Mouse (Mus musculus) layer of hippocampus, adult 8-10 months (tissue): Measurements from ENCODE around the gene Chd1. TPM values are rescaled to one million over a fixed set of nuclear protein-coding genes. Genes with fewer than 3 reads are reported as not detected.
A peak's percentile ranks its signal among the peaks of the same experiment; 100 is the strongest.
"Not testable (repeated sequence)": the region's sequence is repeated elsewhere in the genome, so short reads cannot be mapped to it uniquely, and the experiment has no call there.

Source experiments
- DNase-seq, 2 experiments: peaks; one replicate each; pipeline ENCODE4 v3.0.0; 2022; ENCODE audit warnings: low spot score in 2 of 2
- total RNA-seq, 4 experiments: library from RNA; stranded (reverse); gene quantifications; 2 replicates each; pipeline ENCODE4 v1.2.4; 2022

Chd1 gene
- total RNA-seq = 10 to 100 TPM; 21.7 to 28.1 (median 25.8) TPM

DNA sequence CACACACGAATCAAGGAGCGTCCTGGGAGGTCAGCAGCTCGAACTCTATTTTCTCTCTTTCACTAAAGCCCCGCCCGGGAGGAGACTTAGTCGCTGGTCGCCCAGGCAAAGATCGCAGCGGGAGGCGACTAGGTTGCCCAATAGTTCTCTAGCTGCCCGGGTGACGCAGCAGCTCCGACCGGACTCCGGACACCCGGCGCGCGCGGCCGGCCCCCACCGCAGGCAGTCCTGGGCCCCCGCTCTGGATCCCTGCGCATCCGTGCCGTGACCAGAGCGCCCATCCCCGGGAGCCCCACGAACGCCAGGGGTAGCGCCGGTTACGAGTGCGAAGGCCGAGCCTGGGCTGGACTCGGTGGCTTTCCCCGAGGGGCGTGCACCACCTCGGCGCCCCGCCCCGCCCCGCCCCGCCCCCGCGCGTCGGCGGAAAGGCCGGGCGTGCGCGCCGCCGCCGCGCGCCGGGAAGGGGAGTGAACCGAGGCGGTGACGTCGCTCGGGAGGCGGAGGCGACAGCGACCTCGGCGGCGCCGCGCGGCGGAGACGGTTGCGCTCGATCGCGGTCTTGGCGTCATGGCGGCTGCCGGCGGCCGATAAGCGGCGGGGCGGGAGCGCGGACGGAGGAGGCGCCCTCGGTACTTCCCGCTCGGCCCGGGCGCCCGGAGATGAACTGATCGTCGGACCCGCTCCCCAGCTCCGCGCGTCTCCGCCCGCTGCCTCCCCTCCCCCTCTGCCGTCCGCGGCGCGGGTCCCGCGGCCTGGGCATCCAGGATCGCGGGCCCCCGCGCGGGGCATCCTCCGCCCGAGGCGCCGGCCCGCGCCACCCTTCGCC is at the start of gene Chd1:
Gene Chd1 (plus strand): TSS at position 493 of the 826 bp plus-strand sequence.
- peak; percentile 73 to 79 for DNase-seq

DNA sequence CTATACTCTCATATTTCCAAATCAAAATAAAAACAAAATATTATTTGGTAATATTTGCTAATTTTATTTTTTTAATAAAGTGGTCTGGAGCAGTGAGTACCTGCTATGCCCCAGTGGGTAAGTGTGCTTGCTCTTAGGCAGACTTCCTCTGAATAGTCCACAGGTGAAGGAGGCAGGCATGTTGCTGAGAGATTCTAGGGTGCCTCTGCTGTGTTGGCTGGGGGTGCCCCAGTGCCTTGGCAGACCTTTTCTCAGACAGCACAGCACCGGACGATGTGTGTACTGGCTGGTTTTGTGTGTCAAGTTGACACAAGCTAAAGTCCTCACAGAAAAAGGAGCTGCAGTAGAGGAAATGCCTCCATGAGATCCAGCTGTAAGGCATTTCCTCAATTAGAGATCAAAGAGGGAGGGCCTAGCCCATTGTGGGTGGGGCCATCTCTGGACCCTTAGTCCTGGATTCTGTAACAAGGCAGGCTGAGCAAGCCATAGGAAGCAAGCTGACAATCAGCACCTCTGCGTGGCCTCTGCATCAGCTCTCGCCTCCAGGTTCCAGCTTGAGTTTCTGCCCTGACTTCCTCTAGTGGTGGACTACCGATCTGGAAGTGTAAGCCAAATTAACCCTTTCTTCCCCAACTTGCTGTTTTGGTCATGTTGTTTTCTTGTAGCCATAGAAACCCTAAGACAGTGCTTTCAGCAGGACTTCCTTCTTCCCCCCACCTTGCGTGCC is 47.7 kb upstream of the Chd1 start:
- DNase-seq = no peak

- no peak for DNase-seq
These were observed 31.9 kb upstream of the Chd1 start for GRCm38 (mm10) chr17:15672870-15673269.

DNA sequence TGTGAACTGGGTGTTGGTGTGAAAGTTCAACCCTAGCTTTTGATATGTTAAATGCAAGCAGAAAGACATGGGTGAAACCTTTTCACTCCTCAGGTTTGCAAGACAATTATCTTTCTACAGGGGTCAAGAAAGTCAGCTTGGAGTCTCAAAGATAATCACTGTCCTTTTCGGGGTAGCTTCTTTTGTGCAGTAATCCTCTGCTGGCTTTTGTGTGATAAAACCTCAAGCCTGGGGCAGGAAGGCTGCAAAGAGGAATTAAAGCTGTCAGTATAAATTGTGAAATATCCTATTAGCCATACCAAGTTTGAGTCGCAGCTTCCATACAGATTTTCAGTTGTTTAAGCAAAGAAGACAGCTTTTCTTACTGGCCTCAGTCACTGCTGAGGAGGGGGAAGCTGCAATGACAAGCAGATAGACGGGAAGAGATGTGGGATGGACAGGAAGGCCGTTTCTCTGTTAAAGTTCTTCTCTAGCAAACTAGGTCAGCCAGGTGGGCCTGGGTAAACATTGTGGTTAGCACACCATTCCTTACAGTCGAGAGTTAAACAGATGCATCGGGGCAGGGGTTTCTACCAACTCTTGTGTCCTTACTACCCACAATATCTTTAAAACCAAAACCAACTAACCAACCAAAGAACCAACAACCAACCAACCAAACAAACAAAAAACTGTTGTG is 26.7 kb upstream of the Chd1 start:
- DNase-seq = no peak

DNA sequence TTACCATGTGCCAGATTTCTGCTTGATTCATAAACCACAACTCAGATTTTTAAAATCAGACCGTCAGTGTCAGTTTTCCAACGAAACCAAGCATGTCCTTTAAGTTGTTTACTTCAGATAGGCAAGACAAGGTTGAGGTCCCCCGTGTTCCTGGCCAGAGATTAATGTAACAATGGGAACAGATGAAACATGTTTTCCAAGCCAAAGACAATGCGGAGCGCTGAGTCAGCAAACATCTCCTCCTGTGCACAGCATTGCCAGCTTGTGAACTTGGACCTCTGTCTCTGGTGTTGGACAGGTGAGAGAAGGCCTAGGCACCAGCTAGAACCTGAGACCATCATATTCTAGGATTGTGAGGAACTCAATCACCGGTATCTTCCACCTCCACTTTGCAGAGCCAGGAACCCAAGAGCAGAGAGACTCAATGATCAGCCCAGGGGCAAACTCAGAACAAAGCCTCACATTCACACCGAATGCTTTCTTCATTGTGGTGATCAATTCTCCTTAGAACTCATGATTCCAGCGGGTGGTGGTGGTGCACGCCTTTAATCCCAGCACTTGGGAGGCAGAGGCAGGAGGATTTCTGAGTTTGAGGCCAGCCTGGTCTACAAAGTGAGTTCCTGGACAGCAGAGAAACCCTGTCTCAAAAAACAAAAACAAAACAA is 24.7 kb upstream of the Chd1 start:
- DNase-seq = no peak

DNA sequence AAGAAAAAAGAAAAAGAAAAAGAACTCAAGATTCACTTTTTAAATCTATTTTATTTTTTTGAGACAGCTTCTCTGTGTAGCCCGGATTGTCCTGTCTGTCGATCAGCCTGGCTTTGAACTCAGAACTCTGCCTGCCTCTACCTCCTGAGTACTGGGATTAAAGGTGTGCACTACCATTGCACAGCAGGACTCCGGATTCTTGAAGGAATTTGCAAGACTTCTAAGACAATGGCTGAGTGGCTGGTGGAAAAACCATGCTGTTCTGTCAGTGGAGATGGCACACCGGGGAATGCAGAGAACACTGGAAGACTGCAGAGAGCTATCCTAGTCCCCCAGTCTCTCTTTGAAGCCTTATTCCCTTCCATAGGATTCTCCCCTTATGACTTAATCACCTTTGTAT is 24.1 kb upstream of the Chd1 start:
- no peak for DNase-seq

GRCm38 (mm10) chr17:15686396-15686795 is 18.4 kb upstream of the Chd1 start:
- DNase-seq = no peak

- DNase-seq = no peak
These were observed 14.5 kb upstream of the Chd1 start for GRCm38 (mm10) chr17:15690304-15690703.

GRCm38 (mm10) chr17:15695566-15695965 is 9.2 kb upstream of the Chd1 start:
- no peak for DNase-seq

GRCm38 (mm10) chr17:15698956-15699355 is 5.8 kb upstream of the Chd1 start:
- no peak for DNase-seq

- DNase-seq = no peak
These were observed 3.3 kb upstream of the Chd1 start for GRCm38 (mm10) chr17:15701505-15701904.

DNA sequence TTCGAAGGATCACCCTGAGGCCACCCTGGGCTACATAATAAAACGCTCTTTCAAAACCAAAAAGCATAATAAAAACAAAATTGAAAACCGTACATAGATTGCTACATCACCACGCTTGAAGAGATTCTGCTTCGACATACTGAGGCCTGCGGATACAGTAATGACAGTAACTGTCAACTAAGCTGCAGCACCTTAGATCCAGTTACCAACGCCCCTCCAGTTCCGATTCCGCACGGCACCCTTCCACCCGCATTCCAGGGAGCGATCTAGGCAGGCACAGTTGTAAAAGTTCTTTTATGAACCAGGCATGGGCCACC is 651 bp upstream of the Chd1 start:
- DNase-seq = no peak

DNA sequence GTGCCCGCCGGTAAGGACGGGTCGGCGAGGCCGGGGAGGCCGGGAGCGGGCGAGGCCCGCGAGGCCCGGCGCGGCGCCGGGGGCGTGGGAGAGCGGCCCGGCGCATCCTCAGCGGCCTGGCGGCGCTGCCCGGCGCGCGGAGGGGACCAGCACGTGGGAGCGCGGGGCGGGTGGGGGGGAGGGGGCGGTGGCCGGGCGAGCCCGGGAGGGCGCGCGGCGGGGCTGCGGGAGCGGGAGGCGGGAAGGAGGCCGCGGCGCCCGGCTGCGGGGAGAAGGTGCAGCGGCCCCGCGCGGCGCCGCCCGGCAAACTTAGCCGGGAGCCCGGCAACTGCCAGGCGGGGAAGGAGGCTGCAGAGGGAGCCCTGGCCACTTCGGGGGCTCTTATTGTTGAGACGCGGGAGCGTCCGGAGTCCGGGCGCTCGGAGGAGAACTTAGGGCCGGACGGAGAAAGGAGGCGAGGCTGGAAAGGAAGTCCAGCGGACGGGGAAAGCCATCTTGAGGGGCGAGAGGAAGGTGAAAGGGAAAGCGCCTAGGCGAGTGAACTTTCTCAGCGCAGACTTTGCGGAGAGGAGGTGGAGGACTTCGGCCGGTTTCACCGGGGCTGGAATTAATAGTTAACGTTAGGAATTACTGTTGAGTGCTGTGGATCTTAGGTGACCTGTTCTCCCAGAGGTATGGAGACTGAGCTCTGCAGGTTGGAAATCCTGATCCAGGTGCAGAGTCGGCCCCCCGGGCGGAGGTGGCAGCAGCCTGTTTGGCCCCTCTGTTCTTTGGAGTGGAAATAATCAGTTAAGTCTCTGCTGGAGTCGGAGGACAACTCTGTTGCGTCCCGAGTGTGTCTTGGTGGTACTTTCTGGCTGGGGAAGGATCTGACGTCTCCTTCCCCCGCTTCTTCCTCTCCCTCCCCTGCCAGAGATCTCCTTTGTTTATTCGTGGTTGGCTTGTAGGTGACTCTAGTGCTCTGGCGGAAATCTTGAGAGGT is 827 bp downstream of the Chd1 start:
- peak; percentile 11 to 15 for DNase-seq

DNA sequence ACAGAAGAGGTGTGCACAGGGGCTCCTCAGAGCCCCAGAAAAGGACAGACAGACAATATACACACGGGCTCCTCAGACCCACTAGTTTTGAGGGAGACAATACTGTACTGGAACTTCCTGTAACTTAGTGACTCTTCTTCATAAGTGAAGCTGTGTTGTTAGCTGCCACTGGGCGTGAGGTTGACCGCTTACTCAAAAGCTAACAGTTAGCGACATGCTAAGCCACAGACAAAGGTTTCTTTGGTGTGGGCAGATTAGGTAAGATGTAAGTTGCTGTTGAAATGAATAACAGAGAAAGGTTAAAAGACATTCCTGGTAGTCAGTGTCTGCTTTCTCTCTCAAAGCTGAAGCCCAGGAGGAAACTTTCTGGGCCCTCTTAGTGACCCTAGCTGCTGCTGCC is 9.7 kb downstream of the Chd1 start:
- DNase-seq = no peak

DNA sequence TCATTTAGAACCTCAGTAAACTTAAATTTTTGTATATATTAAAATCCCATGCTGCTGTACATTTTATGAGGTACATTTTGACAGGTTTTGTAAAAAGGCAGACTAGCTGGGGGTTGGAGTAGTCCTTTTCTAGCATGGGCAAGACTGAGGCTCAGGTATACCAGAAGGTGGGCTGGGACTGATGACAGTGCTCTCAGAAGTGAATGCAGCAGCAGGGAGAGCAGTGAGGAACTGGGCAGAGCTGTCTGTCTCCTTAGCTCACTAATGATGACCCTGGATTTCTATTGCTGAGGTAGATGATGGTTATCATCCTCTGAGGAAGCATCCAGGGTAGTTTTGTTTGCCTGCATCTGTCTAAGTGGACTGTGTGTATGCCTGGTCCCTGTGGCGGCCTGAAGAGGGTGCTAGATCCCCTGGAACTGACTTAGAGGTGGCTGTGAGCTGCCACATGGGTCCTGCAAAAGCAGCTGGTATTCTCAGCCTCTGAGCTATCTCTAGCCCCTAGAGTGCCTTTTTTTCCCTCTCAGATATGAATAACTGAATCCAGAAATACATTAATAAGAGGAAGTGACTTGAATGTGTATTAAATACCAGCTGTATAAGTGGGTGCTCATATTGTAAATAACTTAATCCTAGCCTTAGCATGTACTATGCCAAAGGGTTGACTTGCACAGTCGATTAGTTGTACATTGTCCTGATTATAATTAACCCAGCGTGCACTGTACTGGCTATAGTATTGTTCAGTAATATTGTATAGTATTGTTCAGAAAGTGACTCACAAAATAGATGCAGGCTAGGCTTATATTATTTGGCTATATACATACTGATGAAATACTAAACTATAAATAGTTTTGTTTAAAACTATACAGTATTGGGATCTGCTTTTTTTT is 10.5 kb downstream of the Chd1 start:
- no peak for DNase-seq

- DNase-seq = no peak
These were observed 11.2 kb downstream of the Chd1 start for GRCm38 (mm10) chr17:15715940-15716339.

GRCm38 (mm10) chr17:15720841-15721240 is 16.1 kb downstream of the Chd1 start:
- DNase-seq = no peak

GRCm38 (mm10) chr17:15723291-15723690 is 18.5 kb downstream of the Chd1 start:
- no peak for DNase-seq

- not testable (repeated sequence) for DNase-seq
These were observed 19.2 kb downstream of the Chd1 start for GRCm38 (mm10) chr17:15723866-15724475.
